Mouse (Mus musculus): ENCODE data around the gene 1700029F12Rik. TPM values are rescaled to one million over a fixed set of nuclear protein-coding genes. Genes with fewer than 3 reads are reported as not detected.

1700029F12Rik gene
- polyA plus RNA-seq (2014; fragmentation: Nextera tagmentation; extraction: Ambion mirVana), result not detected in 2 replicates

- no peaks in the 10 kb centered on the region for H3K36me3 ChIP-seq (ENCODE audit: control insufficient read depth, insufficient read depth, low read length)
Measured at GRCm38 (mm10) chr13:97034262-97034661, at the start of gene 1700029F12Rik. 1700029F12Rik (minus strand) TSS chr13:97034362.

GRCm38 (mm10) chr13:97082432-97082831 lies 48.3 kb upstream of the 1700029F12Rik start:
- Histone ChIP-seq H3K27ac (ENCODE audit: low read depth) (no peak overlapping the region), H3K4me3 (ENCODE audit: low read depth, low read length) (no peak overlapping the region), H3K27me3 (replicated peaks; ENCODE audit: control insufficient read depth, insufficient read depth, low read length) (no peaks in the 10 kb centered on the region), H3K9ac (ENCODE audit: low read length) (no peak overlapping the region), H3K4me1 (replicated peaks; ENCODE audit: control insufficient read depth, insufficient read depth, low read length) (no peaks in the 10 kb centered on the region), H3K4me2 (ENCODE audit: low read length) (no peak overlapping the region), H3K36me3 (ENCODE audit: control insufficient read depth, insufficient read depth, low read length) (no peaks in the 10 kb centered on the region), H3K9me3 (ENCODE audit: control insufficient read depth, low read length) (no peaks in the 10 kb centered on the region)
- DNase-seq (ENCODE audit: low spot score) (no peak), ATAC-seq (replicated peaks; ENCODE audit: low FRiP score, low TSS enrichment, low read depth) (no peak)
- WGBS, result 90% methylated on average over 7 of the region's 7 CpGs

More at GRCm38 (mm10) chr13:97034262-97034661, at the start of gene 1700029F12Rik:
- 84% methylated on average over 2 of the region's 2 CpGs for WGBS
- ATAC-seq (replicated peaks; ENCODE audit: low FRiP score, low TSS enrichment, low read depth), result no peak
- DNase-seq (ENCODE audit: low spot score), result no peak
- Histone ChIP-seq H3K27me3 (replicated peaks; ENCODE audit: control insufficient read depth, insufficient read depth, low read length) (no peaks in the 10 kb centered on the region), H3K9me3 (ENCODE audit: control insufficient read depth, low read length) (no peaks in the 10 kb centered on the region), H3K9ac (ENCODE audit: low read length) (no peak within 1 kb of the TSS), H3K4me2 (ENCODE audit: low read length) (no peak within 1 kb of the TSS), H3K4me1 (replicated peaks; ENCODE audit: control insufficient read depth, insufficient read depth, low read length) (no peaks in the 10 kb centered on the region), H3K4me3 (ENCODE audit: low read depth, low read length) (no peak within 1 kb of the TSS), H3K27ac (ENCODE audit: low read depth) (no peak within 1 kb of the TSS)

- Histone ChIP-seq H3K9ac (ENCODE audit: low read length) (no peak overlapping the region), H3K4me1 (replicated peaks; ENCODE audit: control insufficient read depth, insufficient read depth, low read length) (no peaks in the 10 kb centered on the region), H3K36me3 (ENCODE audit: control insufficient read depth, insufficient read depth, low read length) (no peaks in the 10 kb centered on the region), H3K4me3 (ENCODE audit: low read depth, low read length) (no peak overlapping the region), H3K9me3 (ENCODE audit: control insufficient read depth, low read length) (no peaks in the 10 kb centered on the region), H3K27ac (ENCODE audit: low read depth) (no peak overlapping the region), H3K27me3 (replicated peaks; ENCODE audit: control insufficient read depth, insufficient read depth, low read length) (no peaks in the 10 kb centered on the region), H3K4me2 (ENCODE audit: low read length) (no peak overlapping the region)
- ATAC-seq (replicated peaks; ENCODE audit: low FRiP score, low TSS enrichment, low read depth) (no peak), DNase-seq (ENCODE audit: low spot score) (no peak)
- 89% methylated on average over 3 of the region's 3 CpGs for WGBS
Measured at GRCm38 (mm10) chr13:97080615-97081014, 46.5 kb upstream of the 1700029F12Rik start.

GRCm38 (mm10) chr13:97080201-97080600 lies 46.0 kb upstream of the 1700029F12Rik start:
- no peak for ATAC-seq (replicated peaks; ENCODE audit: low FRiP score, low TSS enrichment, low read depth)

GRCm38 (mm10) chr13:97077556-97077955 lies 43.4 kb upstream of the 1700029F12Rik start:
- Histone ChIP-seq H3K4me1 (replicated peaks; ENCODE audit: control insufficient read depth, insufficient read depth, low read length) (no peaks in the 10 kb centered on the region), H3K27ac (ENCODE audit: low read depth) (no peak overlapping the region), H3K27me3 (replicated peaks; ENCODE audit: control insufficient read depth, insufficient read depth, low read length) (0 out of 2 replicates have a peak, but pooled peaks cover 11% of the 10 kb centered on the region), H3K9me3 (ENCODE audit: control insufficient read depth, low read length) (no peaks in the 10 kb centered on the region), H3K36me3 (ENCODE audit: control insufficient read depth, insufficient read depth, low read length) (no peaks in the 10 kb centered on the region), H3K4me2 (ENCODE audit: low read length) (no peak overlapping the region), H3K4me3 (ENCODE audit: low read depth, low read length) (no peak overlapping the region), H3K9ac (ENCODE audit: low read length) (no peak overlapping the region)
- WGBS, result 89% methylated on average over 2 of the region's 2 CpGs
- no peak for DNase-seq (ENCODE audit: low spot score)
- ATAC-seq (replicated peaks; ENCODE audit: low FRiP score, low TSS enrichment, low read depth), result no peak

More at GRCm38 (mm10) chr13:97080201-97080600, 46.0 kb upstream of the 1700029F12Rik start:
- no peak overlapping the region for H3K4me3 ChIP-seq (ENCODE audit: low read depth, low read length)
- no peaks in the 10 kb centered on the region for H3K4me1 ChIP-seq (replicated peaks; ENCODE audit: control insufficient read depth, insufficient read depth, low read length)
- no peak overlapping the region for H3K9ac ChIP-seq (ENCODE audit: low read length)
- H3K9me3 ChIP-seq (ENCODE audit: control insufficient read depth, low read length), result no peaks in the 10 kb centered on the region
- no peaks in the 10 kb centered on the region for H3K27me3 ChIP-seq (replicated peaks; ENCODE audit: control insufficient read depth, insufficient read depth, low read length)
- DNase-seq (ENCODE audit: low spot score), result no peak
- no peak overlapping the region for H3K4me2 ChIP-seq (ENCODE audit: low read length)
- no peaks in the 10 kb centered on the region for H3K36me3 ChIP-seq (ENCODE audit: control insufficient read depth, insufficient read depth, low read length)
- H3K27ac ChIP-seq (ENCODE audit: low read depth), result no peak overlapping the region
- 76% methylated on average over 2 of the region's 2 CpGs for WGBS

DNA sequence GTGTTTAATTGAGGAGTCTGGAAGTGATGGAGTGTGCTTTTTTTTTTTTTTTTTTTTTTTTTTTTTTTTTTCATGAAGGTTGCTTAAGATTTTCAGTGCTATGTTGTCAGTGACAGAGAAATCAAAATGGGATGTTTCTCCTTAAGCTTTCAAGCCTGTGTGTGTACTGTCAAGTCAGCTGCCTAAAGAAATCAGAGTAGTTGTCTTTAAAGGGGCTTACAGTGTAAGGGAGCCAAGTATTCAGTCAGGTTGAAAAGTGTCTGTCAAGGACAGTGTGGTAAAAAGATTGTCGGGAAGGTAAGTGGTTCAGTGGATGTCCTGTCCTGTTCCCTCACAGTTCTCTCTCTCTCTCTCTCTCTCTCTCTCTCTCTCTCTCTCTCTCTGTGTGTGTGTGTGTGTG lies 39.3 kb upstream of the 1700029F12Rik start:
- H3K4me1 ChIP-seq (replicated peaks; ENCODE audit: control insufficient read depth, insufficient read depth, low read length), result 0 out of 2 replicates have a peak, but pooled peaks cover 4% of the 10 kb centered on the region
- peaks cover 16% of the 10 kb centered on the region; the same call in 1 of the 2 replicates for H3K27me3 ChIP-seq (replicated peaks; ENCODE audit: control insufficient read depth, insufficient read depth, low read length)
- no peak overlapping the region for H3K9ac ChIP-seq (ENCODE audit: low read length)
- H3K4me2 ChIP-seq (ENCODE audit: low read length), result no peak overlapping the region
- ATAC-seq (replicated peaks; ENCODE audit: low FRiP score, low TSS enrichment, low read depth) (no peak), DNase-seq (ENCODE audit: low spot score) (no peak)
- no peak overlapping the region for H3K4me3 ChIP-seq (ENCODE audit: low read depth, low read length)
- 71% methylated on average over 1 of the region's 1 CpGs for WGBS
- H3K36me3 ChIP-seq (ENCODE audit: control insufficient read depth, insufficient read depth, low read length), result no peaks in the 10 kb centered on the region
- H3K27ac ChIP-seq (ENCODE audit: low read depth), result no peak overlapping the region
- no peaks in the 10 kb centered on the region for H3K9me3 ChIP-seq (ENCODE audit: control insufficient read depth, low read length)

DNA sequence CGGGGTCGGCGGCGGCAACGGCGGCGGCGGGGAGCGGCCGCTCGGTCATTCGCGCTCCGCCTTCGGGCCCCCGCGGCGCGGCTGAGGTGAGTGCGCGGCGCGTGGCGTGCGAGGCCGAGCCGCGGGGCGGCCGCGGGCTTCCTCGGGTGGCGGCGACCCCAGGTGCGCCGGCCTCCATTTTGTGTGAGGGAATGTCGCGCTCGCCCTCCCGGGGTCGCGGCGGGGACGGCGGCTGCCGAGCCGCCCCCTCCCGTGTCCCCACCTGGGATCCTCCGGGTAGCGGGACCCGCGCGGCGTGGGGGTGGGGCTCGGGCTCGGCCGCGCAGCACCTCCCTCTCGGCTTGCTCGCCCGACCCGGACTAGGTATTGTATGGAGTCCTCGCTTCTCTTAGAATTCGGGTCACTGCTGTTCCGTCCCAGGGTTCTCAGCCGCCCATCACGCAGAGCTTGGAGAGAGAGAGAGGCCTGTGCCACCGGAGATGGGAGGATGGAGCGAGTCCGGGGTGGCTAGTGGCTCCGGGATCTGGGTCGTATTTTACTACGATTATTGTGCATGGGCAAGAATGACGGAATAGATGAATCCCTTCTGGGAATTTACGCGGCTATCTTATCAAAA lies 37.6 kb upstream of the 1700029F12Rik start:
- H3K9me3 ChIP-seq (ENCODE audit: control insufficient read depth, low read length), result no peaks in the 10 kb centered on the region
- no peak overlapping the region; the same call in none of the 2 replicates for H3K27ac ChIP-seq (ENCODE audit: low read depth)
- no peaks in the 10 kb centered on the region for H3K36me3 ChIP-seq (ENCODE audit: control insufficient read depth, insufficient read depth, low read length)
- H3K4me3 ChIP-seq (ENCODE audit: low read depth, low read length), result peak overlapping the region; percentile 76
- H3K9ac ChIP-seq (ENCODE audit: low read length), result peak overlapping the region; percentile 64
- DNase-seq (ENCODE audit: low spot score), result peak; percentile 79
- peak; percentile 67 for ATAC-seq (replicated peaks; ENCODE audit: low FRiP score, low TSS enrichment, low read depth)
- H3K4me2 ChIP-seq (ENCODE audit: low read length), result peak overlapping the region; percentile 94
- 0 out of 2 replicates have a peak, but pooled peaks cover 4% of the 10 kb centered on the region for H3K4me1 ChIP-seq (replicated peaks; ENCODE audit: control insufficient read depth, insufficient read depth, low read length)
- WGBS, result under 1% methylated on average over 39 of the region's 76 CpGs
- peaks cover 16% of the 10 kb centered on the region; the same call in 1 of the 2 replicates for H3K27me3 ChIP-seq (replicated peaks; ENCODE audit: control insufficient read depth, insufficient read depth, low read length)

GRCm38 (mm10) chr13:97070931-97071625 lies 36.9 kb upstream of the 1700029F12Rik start:
- peak; percentile 77 for ATAC-seq (replicated peaks; ENCODE audit: low FRiP score, low TSS enrichment, low read depth)
- under 1% methylated on average over 56 of the region's 85 CpGs for WGBS

More at GRCm38 (mm10) chr13:97070931-97071625, 36.9 kb upstream of the 1700029F12Rik start:
- peaks cover 16% of the 10 kb centered on the region; the same call in 1 of the 2 replicates for H3K27me3 ChIP-seq (replicated peaks; ENCODE audit: control insufficient read depth, insufficient read depth, low read length)
- no peaks in the 10 kb centered on the region for H3K9me3 ChIP-seq (ENCODE audit: control insufficient read depth, low read length)
- peak overlapping the region; percentile 94 for H3K4me2 ChIP-seq (ENCODE audit: low read length)
- no peaks in the 10 kb centered on the region for H3K36me3 ChIP-seq (ENCODE audit: control insufficient read depth, insufficient read depth, low read length)
- peak overlapping the region; percentile 76 for H3K4me3 ChIP-seq (ENCODE audit: low read depth, low read length)
- peak overlapping the region; percentile 64 for H3K9ac ChIP-seq (ENCODE audit: low read length)
- H3K27ac ChIP-seq (ENCODE audit: low read depth), result no peak overlapping the region; the same call in 1 of the 2 replicates
- DNase-seq (ENCODE audit: low spot score), result peak; percentile 78
- H3K4me1 ChIP-seq (replicated peaks; ENCODE audit: control insufficient read depth, insufficient read depth, low read length), result 0 out of 2 replicates have a peak, but pooled peaks cover 4% of the 10 kb centered on the region
